Mouse (Mus musculus) thymus, postnatal 14 days (tissue): ENCODE measurements around the gene Ywhaq.
A peak's percentile ranks its signal among the peaks of the same experiment; 100 is the strongest.

Experiments used
- DNase-seq: peaks from one replicate; pipeline ENCODE4 v3.0.0; 2021

Gene Ywhaq

DNA sequence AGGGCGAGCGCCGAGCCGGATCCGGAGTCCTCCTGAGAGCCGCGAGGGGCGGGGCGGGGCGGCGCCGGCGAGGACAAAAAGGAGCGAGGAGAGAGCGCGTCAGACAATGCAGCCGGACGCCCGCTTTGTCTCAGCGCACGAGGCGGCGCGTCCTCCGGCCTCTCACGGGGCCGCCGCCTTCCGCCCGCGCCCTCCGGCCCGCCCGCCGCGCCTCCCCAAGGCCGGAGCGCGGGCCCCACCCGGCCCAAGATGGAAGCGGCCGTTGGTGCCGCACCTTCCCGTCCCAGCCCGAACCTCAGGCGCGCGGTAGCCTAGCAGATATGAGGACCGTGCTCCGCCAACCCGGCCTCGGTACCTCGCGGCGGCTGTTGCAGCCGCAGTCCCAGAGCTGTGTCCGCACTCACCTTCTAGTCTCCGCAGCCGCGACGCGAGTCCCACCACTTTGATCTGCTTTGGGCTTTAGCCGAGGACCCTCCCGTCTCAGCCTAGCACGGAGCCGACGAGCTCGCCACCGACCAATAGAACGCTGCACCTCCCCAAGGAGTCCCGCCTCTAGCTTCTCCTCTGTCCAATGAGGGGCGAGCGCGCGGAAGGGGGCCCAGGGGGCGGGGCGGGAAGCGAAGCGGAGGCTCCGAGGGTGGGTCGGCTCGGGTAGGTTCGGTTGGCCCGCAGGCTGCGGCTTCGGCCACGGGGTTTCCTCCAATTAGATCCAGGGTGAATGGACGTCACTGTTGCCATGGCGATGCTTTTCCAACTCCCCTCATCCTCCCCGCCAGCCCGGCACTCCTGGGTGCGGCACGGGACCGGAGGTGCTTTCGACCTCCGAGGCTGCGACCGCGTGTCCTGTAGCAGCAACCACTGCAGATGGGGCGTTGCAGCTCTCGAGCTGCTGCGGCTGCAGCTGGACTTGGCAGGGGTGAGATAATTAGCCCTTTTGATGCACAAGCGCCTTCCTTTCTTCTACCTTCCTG lies at the start of gene Ywhaq:
Gene Ywhaq, minus strand, starts transcription at position 538 of the 971 bp plus-strand sequence.
- peak; percentile 95 for DNase-seq

DNA sequence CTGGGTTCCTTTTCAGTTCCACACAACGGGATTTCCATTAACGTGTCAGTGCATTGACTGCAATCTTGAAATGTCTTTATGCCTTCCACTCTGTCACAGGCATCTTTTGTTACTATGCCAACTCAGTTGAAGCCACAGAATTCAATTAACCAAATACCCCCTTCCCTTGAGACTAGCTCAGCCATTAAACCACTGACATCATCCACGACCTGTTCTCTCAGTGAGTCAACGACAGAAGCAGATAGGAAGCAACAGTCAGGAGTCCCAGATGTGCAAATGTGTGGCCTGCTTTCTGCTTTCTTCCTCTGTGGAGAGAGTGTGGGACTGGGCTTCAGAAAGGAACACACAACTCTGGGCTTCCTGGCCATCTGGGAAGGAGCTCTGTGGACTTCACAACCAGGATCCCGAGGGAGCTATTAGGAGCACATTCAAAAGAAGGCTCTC lies 46.0 kb upstream of the Ywhaq start:
- no peak for DNase-seq

DNA sequence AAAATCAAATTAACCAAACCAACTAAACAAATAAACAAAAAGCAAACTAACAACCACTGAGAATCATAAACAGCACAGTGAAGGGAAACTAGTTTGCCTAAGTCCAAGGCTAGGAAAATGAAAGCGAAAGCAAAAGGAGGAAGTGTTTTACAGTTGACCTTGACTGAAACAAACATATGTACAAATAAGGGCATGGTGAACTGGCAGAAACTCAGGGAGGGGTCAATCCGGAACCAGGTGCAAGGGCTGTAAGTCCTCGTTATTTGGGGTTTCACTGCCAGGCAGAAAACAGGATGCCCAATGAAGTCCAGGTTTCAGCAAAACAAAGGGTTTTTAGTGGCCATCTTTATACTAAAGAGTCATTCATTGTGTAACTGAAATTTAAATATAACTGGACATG lies 45.2 kb upstream of the Ywhaq start:
- DNase-seq = no peak

DNA sequence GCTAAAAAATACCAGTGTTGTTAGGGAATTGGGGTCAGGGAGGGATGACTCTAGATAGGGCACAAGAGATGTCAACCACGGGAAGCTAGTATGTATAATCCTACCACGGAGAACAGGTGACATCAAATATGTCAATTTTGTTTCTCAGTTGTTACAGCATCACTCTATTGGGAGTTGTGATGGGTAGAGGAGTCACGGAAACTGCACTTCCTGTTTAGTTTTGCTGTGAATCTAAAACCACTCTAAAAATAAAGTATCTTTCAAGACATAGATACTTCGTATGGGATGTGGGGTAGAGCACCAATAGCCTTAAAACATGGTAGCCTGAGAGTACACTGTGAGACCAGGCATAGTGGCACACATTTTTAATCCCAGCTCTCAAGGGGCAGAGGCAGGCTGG lies 42.2 kb upstream of the Ywhaq start:
- DNase-seq = no peak

DNA sequence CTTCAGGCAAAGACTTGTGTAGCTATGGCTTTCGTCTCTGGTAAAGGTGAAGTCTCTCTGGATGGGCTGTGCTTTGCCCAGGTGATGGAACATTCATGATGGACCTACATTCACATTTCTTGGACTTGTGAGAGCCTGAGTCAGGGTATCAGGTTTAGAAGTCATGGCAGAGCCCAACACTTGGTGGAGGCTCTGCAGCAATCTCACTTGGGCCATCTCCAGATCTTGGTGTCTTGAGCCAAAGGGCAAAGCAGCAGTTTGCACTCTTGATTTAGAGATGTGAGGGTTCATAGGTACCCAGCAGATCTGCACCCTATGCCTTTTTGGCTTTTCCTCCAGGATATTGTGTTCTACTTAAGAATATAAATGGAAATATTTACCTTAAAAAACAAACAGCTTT lies 38.6 kb upstream of the Ywhaq start:
- no peak for DNase-seq

DNA sequence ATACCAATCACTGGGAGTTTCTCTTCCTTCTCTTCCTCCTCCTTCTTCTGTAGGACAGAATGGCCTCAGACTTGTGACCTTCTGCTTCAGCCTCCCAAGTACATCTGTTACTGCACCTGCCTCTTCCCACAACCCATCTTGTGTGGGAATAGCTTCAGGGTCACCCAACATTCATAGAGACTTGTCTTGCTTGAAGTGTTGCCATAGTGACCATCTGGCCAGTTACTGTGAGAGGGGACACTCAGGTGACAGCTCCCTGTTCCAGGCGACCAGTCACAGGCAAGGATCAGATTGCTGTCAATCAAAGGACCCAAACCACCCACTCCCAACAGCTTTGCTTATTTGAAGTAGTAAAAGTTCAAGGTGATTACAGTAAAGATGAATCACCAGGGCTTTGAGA lies 34.3 kb upstream of the Ywhaq start:
- DNase-seq = no peak

DNA sequence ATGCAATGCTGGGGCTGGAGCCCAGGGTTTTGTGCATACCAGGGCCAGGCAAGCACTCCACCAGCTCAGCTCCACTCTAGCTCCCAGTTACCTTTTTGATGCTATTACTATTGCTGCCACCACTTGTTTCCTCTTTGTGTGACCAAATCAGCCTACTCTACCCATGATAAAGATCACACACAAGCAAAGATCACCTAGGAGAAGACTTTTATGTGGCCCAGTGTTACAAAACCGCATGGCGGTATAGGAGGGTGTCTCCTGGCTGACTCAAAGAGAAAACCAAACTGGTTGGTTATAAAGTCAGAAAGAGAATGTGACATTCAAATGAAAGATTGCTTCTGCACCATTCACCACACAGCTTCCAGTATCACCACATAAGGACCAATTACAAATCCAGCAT lies 33.9 kb upstream of the Ywhaq start:
- peak; percentile 21 for DNase-seq

DNA sequence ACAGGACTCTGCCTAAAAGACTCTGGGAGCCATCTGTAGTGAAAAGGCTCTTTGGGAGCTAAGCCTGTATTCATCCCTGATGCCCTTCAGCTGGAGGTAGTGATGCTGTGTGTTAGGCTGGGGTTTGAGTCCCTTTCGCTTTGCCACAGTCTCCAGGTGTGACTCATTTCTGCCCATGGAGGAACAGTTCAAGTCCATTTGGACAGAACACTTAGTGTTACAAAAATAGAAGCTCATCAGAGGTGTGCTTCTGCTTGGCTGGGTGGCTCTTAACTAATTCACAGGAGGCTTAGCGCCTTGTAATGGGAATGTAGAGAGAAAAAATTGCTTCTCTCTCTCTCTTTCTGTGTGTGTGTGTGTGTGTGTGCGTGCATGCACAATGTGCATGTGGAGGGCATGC lies 26.3 kb upstream of the Ywhaq start:
- no peak for DNase-seq

DNA sequence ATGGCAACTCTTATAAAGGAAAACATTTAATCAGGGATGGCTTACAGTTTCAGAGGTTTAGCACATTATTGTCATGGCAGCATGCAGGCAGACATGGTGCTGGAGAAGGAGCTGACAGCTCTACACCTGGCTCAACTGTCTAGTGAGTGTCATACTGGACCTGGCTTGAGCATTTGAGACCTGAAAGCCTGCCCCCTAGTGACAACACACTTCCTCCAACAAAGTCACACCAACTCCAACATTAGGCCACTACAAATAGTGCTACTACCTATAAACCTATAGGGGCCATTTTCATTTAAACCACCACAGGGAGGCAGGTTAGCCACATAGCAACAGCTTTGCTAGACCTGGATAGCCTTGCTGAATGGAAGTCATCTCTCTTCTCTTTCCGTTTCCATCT lies 24.4 kb upstream of the Ywhaq start:
- DNase-seq = peak; percentile 21

DNA sequence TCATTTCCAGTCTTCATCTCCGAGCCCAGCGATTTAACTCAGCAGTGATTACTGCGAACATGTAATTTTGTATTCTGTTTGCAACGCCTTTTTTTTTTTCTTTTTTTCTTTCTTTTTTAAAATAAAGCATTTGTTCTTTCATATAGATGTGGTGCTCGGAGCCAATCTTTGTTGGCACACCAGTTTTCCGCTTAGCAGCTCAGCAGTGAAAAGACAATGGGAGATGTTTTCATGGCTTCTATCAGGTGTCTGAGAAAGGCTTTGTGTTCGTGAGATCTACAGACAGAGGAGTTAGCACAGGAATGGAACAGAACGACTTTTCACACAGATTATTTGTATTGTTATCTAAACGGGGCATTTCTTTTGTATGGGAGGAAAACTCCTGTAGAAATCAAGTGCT lies 22.0 kb upstream of the Ywhaq start:
- no peak for DNase-seq

DNA sequence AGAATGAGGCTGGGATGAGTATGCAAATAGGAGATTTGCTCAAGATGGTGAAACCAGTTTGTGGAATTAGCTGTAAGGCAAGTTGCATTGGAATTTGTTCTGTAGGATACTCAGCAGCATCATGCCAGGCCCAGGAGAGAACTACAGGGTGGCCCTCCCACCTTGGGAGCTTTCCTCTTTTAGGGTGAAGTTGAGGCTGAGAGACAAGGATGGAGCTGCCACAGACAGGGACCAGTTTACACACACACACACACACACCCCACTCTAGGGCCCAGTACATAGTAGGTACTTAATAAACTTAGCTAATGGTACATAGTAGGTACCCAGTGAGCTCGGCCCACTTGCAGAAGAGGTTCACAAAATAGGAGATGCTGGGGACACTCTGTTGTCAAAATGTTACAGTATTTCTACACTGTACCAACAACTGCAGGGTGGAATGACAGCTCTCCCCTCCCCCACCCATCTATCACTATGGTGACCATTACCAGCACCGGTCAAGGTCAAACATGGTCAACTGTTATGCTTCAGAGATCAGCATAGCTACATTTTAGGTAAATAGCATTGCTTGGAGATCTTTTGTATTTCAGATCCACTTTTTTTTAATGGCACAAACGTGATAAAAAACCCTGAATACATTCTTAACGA lies 21.4 kb upstream of the Ywhaq start:
- no peak for DNase-seq

DNA sequence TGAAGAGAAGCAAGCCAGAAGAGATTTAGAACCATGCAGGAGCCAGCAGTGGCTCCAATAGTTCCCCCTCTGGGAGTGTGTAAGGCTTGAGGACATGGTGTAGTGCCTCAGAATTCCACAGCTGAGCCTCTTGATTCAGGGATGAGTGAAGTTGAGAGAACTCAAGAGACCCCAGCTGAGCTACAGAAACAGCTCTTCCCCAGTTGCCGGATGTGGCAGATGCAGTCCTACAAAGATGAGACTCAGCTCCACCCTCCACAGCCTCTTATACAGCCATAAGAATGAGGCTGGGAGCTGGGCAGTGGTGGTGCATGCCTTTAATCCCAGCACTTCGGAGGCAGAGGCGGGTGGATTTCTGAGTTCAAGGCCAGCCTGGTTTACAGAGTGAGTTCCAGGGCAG lies 20.9 kb upstream of the Ywhaq start:
- no peak for DNase-seq

DNA sequence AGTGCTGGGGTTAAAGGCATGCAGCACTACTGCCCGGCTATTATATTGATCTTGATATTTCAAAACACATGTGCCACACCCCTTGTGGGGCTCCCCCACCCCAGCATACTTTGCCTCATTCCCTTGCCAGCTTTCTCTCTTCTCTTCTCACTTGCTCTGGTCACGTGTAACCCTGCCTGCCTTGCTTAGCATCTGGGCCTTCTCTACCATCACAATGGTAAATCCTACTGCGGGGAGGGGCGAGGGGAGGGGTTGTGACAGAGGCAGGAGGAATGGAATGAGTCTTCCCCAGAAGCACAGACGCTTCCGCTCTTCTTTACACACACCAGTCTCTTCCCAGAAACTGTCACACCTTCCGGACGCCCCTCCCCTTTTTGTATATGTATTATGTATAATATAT lies 14.5 kb upstream of the Ywhaq start:
- DNase-seq = no peak

DNA sequence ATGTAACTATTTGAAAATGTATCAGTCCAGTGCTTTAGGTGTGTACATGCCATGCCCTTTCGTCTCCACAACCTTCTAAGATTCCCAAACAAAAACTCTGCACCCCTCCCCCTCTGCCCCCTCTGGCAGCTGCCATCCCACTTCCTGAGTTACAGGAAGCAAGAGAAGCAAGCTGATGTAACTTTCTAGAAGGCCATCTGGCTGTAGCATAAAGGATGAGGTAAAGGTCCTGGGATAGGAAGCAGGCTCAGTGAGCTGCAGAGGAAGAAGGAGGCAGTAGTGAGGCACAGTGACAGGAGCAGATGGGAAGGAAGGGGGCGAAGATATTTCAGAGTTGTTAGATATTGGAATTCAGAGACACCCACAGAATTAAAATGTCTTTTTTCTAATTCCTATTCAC lies 13.6 kb upstream of the Ywhaq start:
- DNase-seq = peak; percentile 52

DNA sequence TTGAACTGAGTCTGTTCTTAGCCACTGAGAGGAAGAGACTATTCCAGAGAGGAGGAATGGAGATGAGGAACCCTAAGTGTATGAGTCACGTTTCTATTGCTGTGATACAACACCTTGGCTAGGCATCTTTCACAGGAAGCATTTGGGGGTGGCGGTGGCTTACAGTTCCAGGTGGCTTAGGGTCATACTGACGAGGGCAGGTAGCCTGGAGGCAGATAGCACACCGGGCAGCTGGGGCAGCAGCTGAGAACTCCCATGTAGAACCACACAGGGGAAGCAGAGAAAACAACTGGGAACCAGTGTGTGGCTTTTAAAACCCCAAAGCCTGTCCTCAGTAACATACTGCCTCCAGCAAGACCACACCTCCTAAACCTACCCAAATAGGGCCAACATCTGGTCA lies 12.7 kb upstream of the Ywhaq start:
- no peak for DNase-seq

DNA sequence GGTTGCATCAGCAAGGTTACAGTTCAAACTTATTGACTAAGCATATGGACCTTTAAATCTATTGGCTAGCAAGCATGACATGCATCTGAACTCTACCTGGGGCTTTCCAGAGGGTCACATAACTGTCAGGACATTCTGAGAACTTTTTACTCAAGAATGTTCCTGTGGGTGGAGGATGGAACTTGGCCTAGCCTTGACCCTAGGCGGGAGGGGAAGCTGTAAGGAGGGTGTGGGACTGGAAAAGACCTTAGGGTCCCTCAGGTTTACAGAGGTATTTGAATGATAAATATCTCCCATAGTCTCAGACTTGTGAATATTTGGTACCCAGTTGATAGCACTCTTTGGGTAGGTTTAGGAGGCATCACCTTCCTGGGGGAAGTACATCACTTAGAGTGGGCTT lies 11.6 kb upstream of the Ywhaq start:
- DNase-seq = no peak

DNA sequence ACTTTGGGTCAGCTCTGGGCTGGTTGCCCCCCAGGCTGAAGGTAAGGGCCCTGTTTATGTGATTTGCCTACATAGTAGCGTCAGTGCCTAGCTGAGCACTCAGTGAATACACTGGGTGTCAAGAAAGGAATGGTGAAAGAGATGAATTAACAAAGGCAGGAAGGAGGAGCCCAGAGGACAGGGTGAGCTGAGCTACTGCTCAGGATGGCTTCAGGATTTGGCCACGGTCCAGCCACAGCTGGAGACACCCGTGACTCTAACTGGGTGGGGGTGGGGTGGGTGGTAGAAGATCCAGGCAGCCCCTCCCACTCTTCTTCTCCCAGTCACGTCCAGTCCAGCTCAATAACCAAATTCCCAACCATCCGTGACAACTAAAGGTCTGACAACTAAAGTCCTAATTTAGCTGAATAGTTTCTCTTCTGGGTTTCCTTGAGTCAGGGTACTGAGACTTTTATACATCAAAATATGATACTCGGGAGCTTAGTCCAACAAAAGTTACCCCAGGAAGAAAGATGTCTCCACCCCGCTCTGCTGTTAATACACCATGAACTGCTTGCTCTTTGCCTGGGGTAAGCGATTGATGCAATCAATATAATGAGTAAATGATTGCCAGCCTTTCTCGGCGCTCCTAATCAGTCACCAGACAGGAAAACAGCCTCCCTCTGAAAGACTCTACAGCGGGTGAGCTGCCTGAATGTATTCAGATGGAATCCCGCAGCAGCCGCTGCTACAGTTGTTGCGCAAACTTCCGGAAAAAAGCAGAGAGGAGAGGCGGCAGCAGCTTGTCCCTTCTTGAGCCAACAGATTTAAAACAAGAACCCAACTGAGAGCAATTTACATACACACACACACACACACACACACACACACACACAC lies 8.9 kb upstream of the Ywhaq start:
- DNase-seq = peak; percentile 15

DNA sequence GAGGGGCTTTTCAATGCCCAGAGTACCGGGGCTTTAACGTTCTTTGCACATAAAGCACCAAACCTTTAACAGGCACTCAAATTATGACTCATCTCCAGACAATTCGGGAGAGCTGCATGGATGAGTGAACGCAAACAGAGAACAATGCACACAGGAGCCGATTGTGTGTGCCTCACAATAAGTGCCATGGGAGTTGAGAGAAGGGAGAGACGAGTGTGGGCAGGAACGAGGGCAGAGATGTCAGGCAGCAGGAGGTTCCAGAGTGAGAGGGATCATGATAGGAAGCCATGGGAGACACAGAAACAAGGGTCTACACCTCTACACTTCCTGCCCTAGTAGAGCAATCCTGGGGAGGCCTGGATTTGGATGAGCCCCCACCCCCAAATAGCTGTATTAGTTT lies 7.2 kb upstream of the Ywhaq start:
- no peak for DNase-seq

DNA sequence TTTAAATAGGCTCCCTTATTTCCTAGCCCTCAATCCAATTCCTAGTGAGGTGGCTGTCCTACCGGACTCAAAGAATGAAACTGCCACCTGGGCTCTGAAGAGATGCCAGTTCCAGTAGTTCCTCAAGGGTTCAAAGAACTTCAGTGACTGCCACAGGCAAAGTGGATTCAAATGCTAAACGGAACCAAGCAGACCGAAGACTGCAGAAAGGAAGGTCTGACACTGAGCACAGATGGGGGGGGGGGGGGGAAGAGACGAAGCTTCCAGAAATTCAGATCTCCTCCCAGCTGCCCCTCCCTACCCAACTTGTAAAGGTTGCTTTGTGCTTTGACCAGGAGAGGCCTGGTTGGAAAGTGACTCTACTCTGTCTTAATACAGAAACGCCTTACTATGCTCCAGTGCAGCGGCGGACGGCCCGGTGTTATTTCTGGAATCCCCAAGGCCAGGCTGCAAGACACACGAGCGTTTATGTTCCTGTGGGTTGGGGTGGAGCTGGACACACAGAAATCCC lies 1.2 kb upstream of the Ywhaq start:
- DNase-seq = peak; percentile 20

DNA sequence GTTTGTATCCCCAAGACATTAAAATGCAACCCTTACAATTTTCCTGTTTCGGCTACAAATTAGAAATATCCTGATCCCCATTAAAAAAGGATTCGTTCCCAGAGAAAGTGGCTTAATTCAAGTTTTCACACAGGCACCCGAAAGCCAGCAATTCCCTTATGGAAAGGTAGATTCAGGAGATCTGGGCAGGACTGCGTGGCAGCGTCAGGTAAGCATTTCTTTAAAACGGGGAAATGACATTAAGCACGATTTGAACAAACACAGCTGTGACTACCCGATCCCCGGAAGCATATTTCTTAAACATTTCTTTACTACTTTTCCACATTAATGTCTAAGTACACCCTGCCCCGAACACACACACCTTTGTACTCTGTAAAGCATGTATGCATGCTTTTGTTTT lies 646 bp upstream of the Ywhaq start:
- peak; percentile 26 for DNase-seq

DNA sequence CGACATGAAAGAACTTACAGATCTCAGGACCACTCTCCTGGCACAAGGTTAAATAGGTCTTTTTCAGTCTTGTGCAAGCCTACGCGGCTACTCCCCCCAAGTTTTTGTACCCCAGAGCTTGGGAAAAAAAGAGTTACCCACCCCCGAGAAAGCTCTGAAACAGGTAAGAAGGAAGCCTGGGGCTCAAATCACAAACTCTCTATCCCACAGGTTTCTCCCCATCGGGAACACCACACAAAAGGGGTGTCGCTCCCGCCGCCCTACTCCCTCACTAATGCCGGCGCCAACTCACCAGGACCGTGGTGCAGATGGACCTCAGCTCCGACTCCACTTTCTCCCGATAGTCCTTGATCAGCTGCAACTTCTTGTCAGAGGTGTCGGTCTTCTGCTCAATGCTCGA lies 931 bp downstream of the Ywhaq start:
- DNase-seq = peak; percentile 33

DNA sequence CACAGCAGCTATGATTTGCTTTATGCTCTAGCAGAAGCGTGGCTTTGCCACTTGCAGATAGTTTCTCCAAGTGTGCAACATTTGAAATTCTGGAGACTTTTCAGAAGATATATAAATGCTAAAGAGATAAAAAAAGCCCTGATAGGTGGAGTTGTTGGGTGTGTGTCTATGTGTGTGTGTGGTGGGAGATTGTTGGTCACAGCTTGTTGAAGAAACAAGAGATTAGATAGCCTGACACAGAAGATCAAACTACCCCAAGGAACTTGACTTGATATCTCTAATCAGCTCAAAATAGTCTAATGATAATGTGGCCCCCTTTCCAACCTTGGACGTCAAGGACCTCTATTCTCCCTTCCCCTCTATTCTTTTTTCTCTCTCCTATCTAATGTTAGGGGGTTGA lies 6.8 kb downstream of the Ywhaq start:
- DNase-seq = no peak

DNA sequence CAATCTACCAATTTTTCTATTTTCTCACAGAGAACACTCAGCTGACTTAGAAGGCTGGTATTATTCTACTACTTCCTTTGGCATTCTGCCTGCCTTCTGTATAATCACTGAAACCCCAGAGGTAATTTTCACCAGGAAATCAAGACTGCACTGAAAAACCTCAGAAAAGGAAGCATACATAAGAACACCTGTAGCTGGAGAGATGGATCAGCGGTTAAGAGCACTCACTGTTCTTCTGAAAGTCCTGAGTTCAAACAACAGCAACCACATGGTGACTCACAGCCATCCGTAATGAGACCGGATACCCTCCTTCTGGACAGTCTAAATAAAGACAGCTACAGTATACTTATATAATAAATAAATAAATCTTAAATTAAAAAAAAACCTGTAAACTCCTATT lies 7.8 kb downstream of the Ywhaq start:
- DNase-seq = no peak
